ENCODE assay signal across 7 mouse cellular contexts in the genomic region with DNA sequence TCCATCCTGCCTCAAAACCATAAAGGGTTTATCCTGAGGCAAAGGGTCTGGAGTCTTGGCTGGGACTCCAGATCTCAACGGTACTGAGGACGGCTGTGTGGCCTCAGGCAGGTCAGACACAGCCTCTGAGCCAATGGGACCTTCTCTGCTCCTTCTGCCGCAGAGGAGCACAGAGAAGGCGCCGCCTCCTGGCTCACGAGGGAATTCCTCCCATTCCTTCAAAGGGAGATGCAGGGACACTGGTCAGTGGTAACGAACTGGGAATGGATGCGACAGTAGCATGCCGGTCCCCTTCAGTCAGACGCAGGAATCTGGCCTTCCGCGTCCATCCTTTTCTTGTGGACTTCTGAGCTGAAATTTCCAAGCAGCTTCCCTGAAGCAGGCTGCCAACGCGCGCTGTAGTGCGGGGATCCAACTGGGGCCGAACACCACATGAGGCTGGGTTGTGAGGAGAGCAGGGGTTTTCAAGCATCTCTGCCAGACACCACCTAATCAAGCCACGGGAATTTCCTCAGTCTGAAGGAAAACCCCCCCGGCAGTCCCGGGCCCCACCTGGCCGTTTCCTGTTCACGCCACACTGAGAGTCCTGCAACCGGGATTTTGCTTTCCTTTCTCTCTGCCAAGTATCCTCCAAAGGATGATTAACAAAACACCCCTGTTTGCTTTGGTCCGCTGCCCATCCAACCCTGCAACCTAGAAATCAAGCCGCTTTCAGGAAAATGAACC. TPM values are rescaled to one million over a fixed set of nuclear protein-coding genes. Genes with fewer than 3 reads are reported as not detected.
DNase-seq lines count a peak whose midpoint lies in the region; ATAC-seq and TF ChIP-seq lines count a peak whose summit lies in the region.

No protein-coding gene starts in this region.

- H3K9ac ChIP-seq in ES-E14 (ENCODE audit: insufficient read depth, low read depth, low read length, poor library complexity, severe bottlenecking) = peak overlapping the region; percentile 12; the same call in 1 of the 2 replicates
- H3K9ac ChIP-seq in embryonic facial prominence, embryonic 15.5 days = no peak overlapping the region
- H3K9ac ChIP-seq in limb, embryonic 13.5 days = peak overlapping the region; percentile 45
- peak overlapping the region; percentile 18; the same call in 1 of the 2 replicates for H3K9ac ChIP-seq in neural tube, embryonic 11.5 days (ENCODE audit: low read length)

- 5% methylated on average over 25 of the region's 25 CpGs for WGBS in embryonic facial prominence, embryonic 15.5 days
- 7% methylated on average over 25 of the region's 25 CpGs for WGBS in hindbrain, embryonic 10.5 days
- WGBS in limb, embryonic 13.5 days = 6% methylated on average over 25 of the region's 25 CpGs
- 8% methylated on average over 25 of the region's 25 CpGs for WGBS in neural tube, embryonic 11.5 days

- H3K27ac ChIP-seq in ES-E14 (ENCODE audit: insufficient read depth, low read depth, low read length, poor library complexity, severe bottlenecking) = no peak overlapping the region
- H3K27ac ChIP-seq in embryonic facial prominence, embryonic 15.5 days (replicated peaks) = 0 out of 2 replicates have a peak overlapping the region, but pooled peaks have one; percentile 17
- peak overlapping the region; percentile 53 for H3K27ac ChIP-seq in hindbrain, embryonic 10.5 days
- no peak overlapping the region for H3K27ac ChIP-seq in limb, embryonic 13.5 days
- H3K27ac ChIP-seq in neural tube, embryonic 11.5 days (ENCODE audit: low read depth, low read length) = no peak overlapping the region

- H3K4me3 ChIP-seq in ES-E14 (ENCODE audit: insufficient read depth in 1 of 2, low read depth in 1 of 2, low read length in 2 of 2, poor library complexity in 1 of 2, severe bottlenecking in 1 of 2) = peak overlapping the region in 1 of 2 experiments; percentile 49; a peak in 1 of 4 replicates
- H3K4me3 ChIP-seq in embryonic facial prominence, embryonic 15.5 days (replicated peaks) = peak overlapping the region; percentile 25
- H3K4me3 ChIP-seq in hindbrain, embryonic 10.5 days = peak overlapping the region; percentile 40
- H3K4me3 ChIP-seq in limb, embryonic 13.5 days = peak overlapping the region; percentile 14
- peak overlapping the region; percentile 10; the same call in 1 of the 2 replicates for H3K4me3 ChIP-seq in neural tube, embryonic 11.5 days (ENCODE audit: low read depth, low read length)

- H3K4me2 ChIP-seq in embryonic facial prominence, embryonic 15.5 days (replicated peaks) = peak overlapping the region; percentile 37
- peak overlapping the region; percentile 52 for H3K4me2 ChIP-seq in limb, embryonic 13.5 days (replicated peaks)
- H3K4me2 ChIP-seq in neural tube, embryonic 11.5 days (ENCODE audit: low read depth) = peak overlapping the region; percentile 38

- in situ Hi-C loops in ES-E14 (cut with MboI; ENCODE audit: low sequenced_read_pairs in 2 of 2, unreplicated experiment in 2 of 2) = no loop called here

- peaks cover 3 to 12% of the 10 kb centered on the region in 2 experiments; a peak in 2 of 4 replicates for H3K4me1 ChIP-seq in ES-E14 (ENCODE audit: control insufficient read depth in 2 of 2, insufficient read depth in 2 of 2, low read length in 2 of 2, poor library complexity in 1 of 2)
- H3K4me1 ChIP-seq in embryonic facial prominence, embryonic 15.5 days = peaks cover 9% of the 10 kb centered on the region
- peaks cover 30% of the 10 kb centered on the region for H3K4me1 ChIP-seq in hindbrain, embryonic 10.5 days (replicated peaks)
- peaks cover 11% of the 10 kb centered on the region; the same call in 1 of the 2 replicates for H3K4me1 ChIP-seq in limb, embryonic 13.5 days
- peaks cover 4% of the 10 kb centered on the region; the same call in 1 of the 2 replicates for H3K4me1 ChIP-seq in neural tube, embryonic 11.5 days (ENCODE audit: control insufficient read depth, insufficient read depth, low read length)

- no peak for ATAC-seq in embryonic facial prominence, embryonic 15.5 days (ENCODE audit: insufficient number of reproducible peaks, low FRiP score, low TSS enrichment, low read depth)
- peak; percentile 62 for ATAC-seq in limb, embryonic 13.5 days (ENCODE audit: low FRiP score, low read depth)
- no peak; the same call in 1 of the 2 replicates for ATAC-seq in neural tube, embryonic 11.5 days (ENCODE audit: insufficient read depth, low FRiP score, low TSS enrichment)

- no peaks in the 10 kb centered on the region for H3K36me3 ChIP-seq in ES-E14 (ENCODE audit: control insufficient read depth, insufficient read depth, low read length, poor library complexity, severe bottlenecking)
- H3K36me3 ChIP-seq in embryonic facial prominence, embryonic 15.5 days = no peaks in the 10 kb centered on the region
- H3K36me3 ChIP-seq in hindbrain, embryonic 10.5 days = no peaks in the 10 kb centered on the region
- no peaks in the 10 kb centered on the region for H3K36me3 ChIP-seq in limb, embryonic 13.5 days
- no peaks in the 10 kb centered on the region for H3K36me3 ChIP-seq in neural tube, embryonic 11.5 days (ENCODE audit: control insufficient read depth, insufficient read depth, low read length)

- no peaks in the 10 kb centered on the region for H3K9me3 ChIP-seq in ES-E14 (ENCODE audit: control insufficient read depth, insufficient read depth, low read depth, low read length)
- H3K9me3 ChIP-seq in embryonic facial prominence, embryonic 15.5 days (replicated peaks) = no peaks in the 10 kb centered on the region
- peaks cover 9% of the 10 kb centered on the region for H3K9me3 ChIP-seq in hindbrain, embryonic 10.5 days
- peaks cover 11% of the 10 kb centered on the region for H3K9me3 ChIP-seq in limb, embryonic 13.5 days
- H3K9me3 ChIP-seq in neural tube, embryonic 11.5 days (ENCODE audit: control insufficient read depth, low read length) = no peaks in the 10 kb centered on the region

- DNase-seq in ES-E14 (ENCODE audit: low read depth, low spot score) = peak; percentile 63
- DNase-seq in adrenal gland, postnatal 25 days = peak; percentile 42
- DNase-seq in hindbrain, embryonic 10.5 days (ENCODE audit: low spot score) = peak; percentile 67
- DNase-seq in neural tube, embryonic 11.5 days (ENCODE audit: low spot score) = peak; percentile 66
- DNase-seq in yolk sac, embryonic 10.5 days (ENCODE audit: low spot score) = no peak

- H3K27me3 ChIP-seq in embryonic facial prominence, embryonic 15.5 days = peaks cover 26% of the 10 kb centered on the region
- H3K27me3 ChIP-seq in hindbrain, embryonic 10.5 days (ENCODE audit: insufficient read depth, poor library complexity, severe bottlenecking) = peaks cover 30% of the 10 kb centered on the region
- H3K27me3 ChIP-seq in limb, embryonic 13.5 days = peaks cover 27% of the 10 kb centered on the region
- H3K27me3 ChIP-seq in neural tube, embryonic 11.5 days (ENCODE audit: control insufficient read depth, insufficient read depth, low read length) = no peaks in the 10 kb centered on the region

TF ChIP-seq in ES-E14, 5 proteins besides CTCF, POLR2A, EP300 and RAD21:
- TF ChIP-seq ZC3H11A (IDR thresholded peaks at IDR 0.05; ENCODE audit: borderline replicate concordance, low read depth, low read length) (no peak), HCFC1 (IDR thresholded peaks at IDR 0.05; ENCODE audit: borderline replicate concordance, insufficient read depth, low read length) (no peak), MAFK (IDR thresholded peaks at IDR 0.05; ENCODE audit: insufficient read depth, low read depth, low read length) (no peak), ZNF384 (IDR thresholded peaks at IDR 0.05; ENCODE audit: low read depth, low read length) (no peak), CHD2 (IDR thresholded peaks at IDR 0.05; ENCODE audit: low read depth, low read length) (no peak)
TF ChIP-seq in ES-E14: peak in this region for 0.

RNA-seq across cellular contexts. Expression of a gene that starts 10.3 kb away (rescaled TPM):
- total RNA-seq in ES-E14 (2012; rRNA removed) = 136 and 169 TPM in 2 replicates
- 47.5 and 53.2 TPM in 2 replicates for total RNA-seq in adrenal gland, postnatal 25 days (2021)
- polyA plus RNA-seq in embryonic facial prominence, embryonic 15.5 days (2015; fragmentation: Nextera tagmentation; extraction: Ambion mirVana) = 56.8 and 57.2 TPM in 2 replicates
- 51.7 and 54.0 TPM in 2 replicates for polyA plus RNA-seq in hindbrain, embryonic 10.5 days (2016; fragmentation: Nextera tagmentation; extraction: Ambion mirVana)
- 52.4 and 54.6 TPM in 2 replicates for polyA plus RNA-seq in limb, embryonic 13.5 days (2015; fragmentation: Nextera tagmentation; extraction: Ambion mirVana)
- polyA plus RNA-seq in neural tube, embryonic 11.5 days (2014; fragmentation: Nextera tagmentation; extraction: Ambion mirVana) = 70.5 and 82.3 TPM in 2 replicates

RNA-seq across cellular contexts. Expression of a gene that starts 19.7 kb away (rescaled TPM):
- 0.18 and 0.26 TPM in 2 replicates for total RNA-seq in ES-E14 (2012; rRNA removed)
- total RNA-seq in adrenal gland, postnatal 25 days (2021) = 4.3 and 4.6 TPM in 2 replicates
- polyA plus RNA-seq in embryonic facial prominence, embryonic 15.5 days (2015; fragmentation: Nextera tagmentation; extraction: Ambion mirVana) = 1.5 and 2.2 TPM in 2 replicates
- 0.30 and 0.31 TPM in 2 replicates for polyA plus RNA-seq in hindbrain, embryonic 10.5 days (2016; fragmentation: Nextera tagmentation; extraction: Ambion mirVana)
- 0.83 and 2.0 TPM in 2 replicates for polyA plus RNA-seq in limb, embryonic 13.5 days (2015; fragmentation: Nextera tagmentation; extraction: Ambion mirVana)
- polyA plus RNA-seq in neural tube, embryonic 11.5 days (2014; fragmentation: Nextera tagmentation; extraction: Ambion mirVana) = 0.62 and 0.70 TPM in 2 replicates

RNA-seq across cellular contexts. Expression of a gene that starts 52.7 kb away (rescaled TPM):
- 5.2 and 7.9 TPM in 2 replicates for total RNA-seq in ES-E14 (2012; rRNA removed)
- total RNA-seq in adrenal gland, postnatal 25 days (2021) = 2.7 and 3.5 TPM in 2 replicates
- polyA plus RNA-seq in embryonic facial prominence, embryonic 15.5 days (2015; fragmentation: Nextera tagmentation; extraction: Ambion mirVana) = 15.5 and 16.1 TPM in 2 replicates
- polyA plus RNA-seq in hindbrain, embryonic 10.5 days (2016; fragmentation: Nextera tagmentation; extraction: Ambion mirVana) = 2.0 and 3.5 TPM in 2 replicates
- polyA plus RNA-seq in limb, embryonic 13.5 days (2015; fragmentation: Nextera tagmentation; extraction: Ambion mirVana) = 6.7 and 9.2 TPM in 2 replicates
- 2.3 and 3.1 TPM in 2 replicates for polyA plus RNA-seq in neural tube, embryonic 11.5 days (2014; fragmentation: Nextera tagmentation; extraction: Ambion mirVana)

Comparison
In these comparisons a context has a peak if more than half of its experiments do, and no peak if none do; other contexts are left out.
1. H3K27ac ChIP-seq: peak in embryonic facial prominence, embryonic 15.5 days (single experiment) and hindbrain, embryonic 10.5 days (single experiment); none in ES-E14 (single experiment), limb, embryonic 13.5 days (single experiment) and neural tube, embryonic 11.5 days (single experiment).
2. Peak in every context shown above with its lines, with median percentiles within 50 percentile points of each other: H3K4me2 ChIP-seq.